Mouse (Mus musculus) layer of hippocampus, postnatal 36 days (tissue): ENCODE results near the gene Gm3629. TPM values are rescaled to one million over a fixed set of nuclear protein-coding genes. Genes with fewer than 3 reads are reported as not detected.
"Not testable (repeated sequence)": the region's sequence is repeated elsewhere in the genome, so short reads cannot be mapped to it uniquely, and the experiment has no call there.

ENCODE experiments used
- DNase-seq, 2 experiments: peaks; one replicate each; pipeline ENCODE4 v3.0.0; 2022
- total RNA-seq, 2 experiments: library from RNA; stranded (reverse); gene quantifications; 2 replicates each; pipeline ENCODE4 v1.2.3; 2021

Gene Gm3629
- total RNA-seq: 1 to 10 TPM; 1.0 to 1.3 TPM

DNA sequence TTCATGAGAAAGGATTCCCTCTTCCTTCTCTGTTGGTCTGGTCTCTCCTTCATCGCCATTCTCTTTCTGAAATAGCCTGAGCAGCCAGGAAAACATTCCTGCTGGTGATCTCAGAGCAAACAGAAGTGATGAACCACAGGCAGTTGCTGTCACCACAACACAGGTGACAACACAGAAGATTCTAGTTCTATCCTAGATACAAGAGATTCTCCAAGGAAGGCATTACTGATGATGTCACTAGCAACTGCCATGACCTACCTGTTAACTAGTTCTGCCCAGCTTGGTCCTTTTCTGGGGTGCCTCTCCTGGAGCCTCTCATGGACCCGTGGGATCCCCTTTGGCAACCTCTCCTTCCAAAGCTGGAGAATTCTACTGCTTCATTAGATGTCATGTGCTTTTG lies at the start of gene Gm3629:
TSS of gene Gm3629 (minus strand) at position 101 of the 400 bp plus-strand sequence.
- DNase-seq: not testable (repeated sequence)

DNA sequence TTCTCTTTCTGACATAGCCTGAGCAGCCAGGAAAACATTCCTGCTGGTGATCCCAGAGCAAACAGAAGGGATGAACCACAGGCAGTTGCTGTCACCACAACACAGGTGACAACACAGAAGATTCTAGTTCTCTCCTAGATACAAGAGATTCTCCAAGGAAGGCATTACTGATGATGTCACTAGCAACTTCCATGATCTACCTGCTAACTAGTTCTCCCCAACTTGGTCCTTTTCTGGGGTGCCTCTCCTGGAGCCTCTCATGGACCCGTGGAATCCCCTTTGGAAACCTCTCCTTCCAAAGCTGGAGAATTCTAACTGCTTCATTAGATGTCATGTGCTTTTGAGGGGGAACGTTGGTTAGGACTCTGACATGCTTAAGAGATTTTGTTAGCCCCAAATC lies 31.9 kb upstream of the Gm3629 start, which contains the start of gene Gm3460:
TSS of gene Gm3460 (minus strand) at position 101 of the 400 bp plus-strand sequence.
- DNase-seq: not testable (repeated sequence)

DNA sequence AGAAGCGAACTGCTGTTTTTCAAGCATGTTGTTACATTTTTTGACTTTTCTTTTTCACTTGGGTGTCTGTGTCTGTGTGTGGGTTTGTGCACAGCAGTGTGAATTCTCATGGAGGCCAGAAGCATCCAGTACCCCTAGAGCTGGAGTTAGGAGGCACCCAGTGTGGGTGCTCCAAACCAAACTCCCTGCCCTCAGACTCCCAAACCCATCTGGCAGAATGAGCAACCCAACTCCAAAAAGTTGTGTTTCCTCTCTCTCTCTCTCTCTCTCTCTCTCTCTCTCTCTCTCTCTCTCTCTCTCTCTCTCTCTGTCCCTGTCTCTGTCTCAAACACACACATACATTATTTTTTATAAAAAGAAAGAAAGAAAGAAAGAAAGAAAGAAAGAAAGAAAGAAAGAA lies 16.0 kb upstream of the Gm3629 start:
- peak in 1 of 2 experiments; percentile 5 for DNase-seq

- peak in 1 of 2 experiments; percentile 3 for DNase-seq
Measured at GRCm38 (mm10) chr14:6605004-6605403, 14.6 kb upstream of the Gm3629 start.

- DNase-seq: peak in 1 of 2 experiments; percentile 1
Measured at GRCm38 (mm10) chr14:6604551-6604950, 14.1 kb upstream of the Gm3629 start.

DNA sequence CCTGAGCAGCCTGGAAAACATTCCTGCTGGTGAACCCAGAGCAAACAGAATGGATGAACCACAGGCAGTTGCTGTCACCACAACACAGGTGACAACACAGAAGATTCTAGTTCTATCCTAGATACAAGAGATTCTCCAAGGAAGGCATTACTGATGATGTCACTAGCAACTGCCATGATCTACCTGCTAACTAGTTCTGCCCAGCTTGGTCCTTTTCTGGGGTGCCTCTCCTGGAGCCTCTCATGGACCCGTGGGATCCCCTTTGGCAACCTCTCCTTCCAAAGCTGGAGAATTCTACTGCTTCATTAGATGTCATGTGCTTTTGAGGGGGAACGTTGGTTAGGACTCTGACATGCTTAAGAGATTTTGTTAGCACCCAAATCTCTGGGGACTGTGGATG lies 53.2 kb downstream of the Gm3629 start, which contains the start of gene Gm8356:
TSS of gene Gm8356 (minus strand) at position 101 of the 400 bp plus-strand sequence.
- not testable (repeated sequence) for DNase-seq

Other genes with a start within 250 kb of the Gm3629 start
- gene Gm3618, start 246.9 kb downstream of the Gm3629 start, total RNA-seq: not detected
- gene Gm16440, start 200.3 kb downstream of the Gm3629 start, total RNA-seq: not detected
- under 1 TPM in 1 of 2 experiments, not detected in 1; 0.95 TPM for gene Gm3591, start 178.1 kb downstream of the Gm3629 start, total RNA-seq
- not detected for gene Gm3594, start 146.0 kb downstream of the Gm3629 start, total RNA-seq
- gene Gm8356, start 53.3 kb downstream of the Gm3629 start, total RNA-seq: not detected
- gene Gm3460, start 31.8 kb upstream of the Gm3629 start, total RNA-seq: not detected
- not detected for gene Gm10251, start 93.6 kb upstream of the Gm3629 start, total RNA-seq
- not detected for gene Gm8050, start 129.6 kb upstream of the Gm3629 start, total RNA-seq
- 1 to 10 TPM; 3.2 to 5.2 TPM for gene Gm3636, start 151.7 kb upstream of the Gm3629 start, total RNA-seq
- under 1 TPM in 1 of 2 experiments, not detected in 1; 0.30 TPM for gene Gm8362, start 183.8 kb upstream of the Gm3629 start, total RNA-seq
- not detected for gene Gm3642, start 249.7 kb upstream of the Gm3629 start, total RNA-seq